Mouse (Mus musculus) thymus, adult 2 months (tissue): ENCODE results near the gene Hcrtr1.

ENCODE experiments used
- CTCF ChIP-seq: fragments of 200-500 bp; IDR thresholded peaks from 2 replicates; pipeline ENCODE4 v1.5.1; 2012; ENCODE audit warnings: mild to moderate bottlenecking, control low read depth, low read length, moderate library complexity, borderline replicate concordance; ENCODE audit not compliant: control insufficient read depth, poor library complexity, insufficient read depth; ENCODE audit errors: extremely low read depth
- POLR2A ChIP-seq: fragments of 200-500 bp; IDR thresholded peaks from 2 replicates; pipeline ENCODE4 v1.6.1; 2012; ENCODE audit warnings: mild to moderate bottlenecking, low read length, control low read depth, moderate library complexity; ENCODE audit not compliant: control insufficient read depth, poor library complexity, insufficient read depth; ENCODE audit errors: extremely low read depth

DNA sequence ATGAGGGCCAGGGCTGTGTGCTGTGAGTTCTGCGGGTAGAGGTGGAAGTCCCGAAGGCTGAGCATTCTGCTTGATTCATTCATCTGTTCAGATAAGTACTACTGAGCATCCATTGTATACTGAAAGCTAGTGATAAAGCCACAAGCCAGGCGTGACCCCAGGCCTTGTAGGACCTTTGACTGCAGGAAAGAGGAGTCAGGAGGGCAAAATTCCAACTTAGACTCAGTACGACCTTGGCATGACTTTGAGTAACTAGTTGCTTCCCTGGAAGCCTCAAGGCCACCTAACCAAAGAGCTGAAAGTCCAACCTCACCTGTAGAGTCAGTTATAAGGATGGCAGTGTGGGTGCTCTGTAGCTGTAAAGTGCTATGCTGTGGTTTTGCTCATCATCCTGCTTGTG lies 18.4 kb downstream of the Hcrtr1 start:
- TF ChIP-seq POLR2A (no peak), CTCF (no peak)
